Mouse (Mus musculus) intestine, embryonic 16.5 days (tissue): ENCODE measurements around the gene Vmn1r49. TPM values are rescaled to one million over a fixed set of nuclear protein-coding genes. Genes with fewer than 3 reads are reported as not detected.
"Not testable (repeated sequence)": the region's sequence is repeated elsewhere in the genome, so short reads cannot be mapped to it uniquely, and the experiment has no call there.

Experiments used
- ATAC-seq: fragments of 200-750 bp; cut with Nextera tagmentation; 2 replicates; pipeline ENCODE4 v1.8.0; 2017; ENCODE audit warnings: moderate TSS enrichment, moderate library complexity
- H3K27ac ChIP-seq: fragments of 300-500 bp; sonication (generic); 2 replicates; pipeline ENCODE4 v1.5.1; 2014; ENCODE audit warnings: mild to moderate bottlenecking, low read length
- H3K27me3 ChIP-seq: fragments of 300-500 bp; sonication (generic); replicated peaks from 2 replicates; pipeline ENCODE4 v1.6.1; 2014; ENCODE audit warnings: low read length, control low read depth, mixed read lengths; ENCODE audit not compliant: control insufficient read depth, insufficient read depth
- H3K36me3 ChIP-seq: fragments of 300-500 bp; sonication (generic); 2 replicates; pipeline ENCODE4 v1.6.1; 2014; ENCODE audit warnings: low read length, control low read depth; ENCODE audit not compliant: control insufficient read depth, insufficient read depth
- H3K4me1 ChIP-seq: fragments of 300-500 bp; sonication (generic); 2 replicates; pipeline ENCODE4 v1.6.1; 2014; ENCODE audit warnings: low read length, control low read depth, mixed read lengths; ENCODE audit not compliant: control insufficient read depth, insufficient read depth
- H3K4me2 ChIP-seq: fragments of 300-500 bp; sonication (generic); 2 replicates; pipeline ENCODE4 v1.6.1; 2014; ENCODE audit warnings: low read depth, low read length, control low read depth
- H3K4me3 ChIP-seq: fragments of 300-500 bp; sonication (generic); 2 replicates; pipeline ENCODE4 v1.5.1; 2014; ENCODE audit warnings: mild to moderate bottlenecking, low read length
- H3K9ac ChIP-seq: fragments of 300-500 bp; sonication (generic); 2 replicates; pipeline ENCODE4 v1.6.1; 2014; ENCODE audit warnings: low read depth, low read length
- H3K9me3 ChIP-seq: fragments of 300-500 bp; sonication (generic); 2 replicates; pipeline ENCODE4 v1.6.1; 2016; ENCODE audit warnings: low read length, control low read depth; ENCODE audit not compliant: control insufficient read depth
- WGBS: fragments of 180-500 bp; shearing (Covaris S2); extraction: QIAGEN DNeasy Blood & Tissue Kit; methylation state at CpG from one replicate; pipeline ENCODE4 v1.1.7; 2014; 5-methylcytosine and 5-hydroxymethylcytosine counted together
- polyA plus RNA-seq: library from polyadenylated mRNA; unstranded; fragments of >200 nt; fragmentation: Nextera tagmentation; extraction: Ambion mirVana; gene quantifications from 2 replicates; pipeline ENCODE4 v1.2.1, GENCODE M21; 2015

Gene Vmn1r49
- not detected in 2 replicates for polyA plus RNA-seq

DNA sequence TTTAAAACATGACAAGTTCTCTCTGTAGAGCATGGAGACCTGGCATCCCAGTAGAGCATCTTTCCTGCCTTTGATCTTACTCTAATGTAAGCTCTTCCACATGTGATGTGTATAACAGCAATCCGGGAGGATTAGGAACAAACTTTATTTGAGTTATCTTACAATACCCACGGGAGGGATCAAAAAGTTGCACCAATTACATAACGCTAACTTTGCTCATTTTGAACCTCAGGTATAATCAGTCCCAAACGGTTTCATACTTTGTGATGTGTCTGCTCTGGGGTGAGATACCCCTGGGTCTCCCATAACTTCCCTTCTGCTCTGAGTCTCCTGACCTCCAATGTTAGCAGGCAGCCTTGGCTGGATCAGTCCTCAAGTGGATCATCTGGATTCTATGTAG lies at the start of gene Vmn1r49:
Vmn1r49 (minus strand) TSS at position 101 of the 400 bp plus-strand sequence.
- H3K4me1 ChIP-seq, result no peaks in the 10 kb centered on the region
- H3K4me3 ChIP-seq, result no peak within 1 kb of the TSS
- no peak within 1 kb of the TSS for H3K4me2 ChIP-seq
- H3K9ac ChIP-seq, result no peak within 1 kb of the TSS
- no peaks in the 10 kb centered on the region for H3K36me3 ChIP-seq
- no peaks in the 10 kb centered on the region for H3K9me3 ChIP-seq
- WGBS, result 81% methylated on average over 4 of the region's 4 CpGs
- H3K27ac ChIP-seq, result no peak within 1 kb of the TSS
- H3K27me3 ChIP-seq, result no peaks in the 10 kb centered on the region
- ATAC-seq, result no peak

DNA sequence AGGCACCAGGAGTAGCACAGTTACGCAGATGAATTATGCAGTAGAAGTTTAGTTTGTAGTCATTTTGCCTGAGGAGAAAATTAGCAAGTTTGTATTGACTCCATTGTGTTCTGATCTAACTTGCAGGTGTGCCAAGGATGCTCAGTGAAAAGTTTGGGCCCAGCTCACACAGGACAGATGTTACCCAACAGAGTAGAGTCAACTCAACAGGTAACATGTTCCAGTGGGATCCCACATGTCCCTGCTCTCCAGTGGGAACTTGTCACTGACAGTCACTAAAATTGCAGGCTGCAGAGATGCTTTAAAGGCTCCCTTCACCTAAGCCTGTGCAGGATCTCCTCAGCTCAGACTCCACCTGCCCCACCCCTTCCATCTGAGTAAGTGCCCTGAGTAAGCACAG lies 44.0 kb upstream of the Vmn1r49 start, which contains the start of gene Vmn1r51:
Vmn1r51 (plus strand) TSS at position 301 of the 400 bp plus-strand sequence.
- not testable (repeated sequence) for H3K27ac ChIP-seq, H3K9me3 ChIP-seq, H3K9ac ChIP-seq, H3K27me3 ChIP-seq, H3K4me2 ChIP-seq, H3K36me3 ChIP-seq, H3K4me1 ChIP-seq, ATAC-seq, H3K4me3 ChIP-seq
- WGBS, result 93% methylated on average over 1 of the region's 1 CpGs

DNA sequence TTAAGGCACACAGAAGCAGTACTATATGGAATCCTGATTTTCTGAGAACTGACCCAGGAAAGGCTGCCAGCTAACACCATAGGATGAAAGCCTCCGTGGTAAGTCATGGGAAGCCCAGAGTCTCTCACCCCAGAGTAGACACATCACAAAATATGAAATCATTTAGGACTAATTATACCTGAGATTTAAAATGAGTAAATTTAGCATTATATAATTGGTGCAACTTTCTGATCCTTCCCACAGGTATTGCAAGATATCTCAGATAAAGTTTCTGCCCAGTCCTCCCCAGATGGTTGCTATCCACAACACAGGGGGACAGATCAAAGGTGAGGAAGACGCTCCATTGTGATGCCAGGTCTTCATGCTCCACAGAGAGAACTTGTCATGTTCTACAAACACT lies 22.8 kb upstream of the Vmn1r49 start, which contains the start of gene Vmn1r50:
Vmn1r50 (plus strand) TSS at position 301 of the 400 bp plus-strand sequence.
- 55% methylated on average over 2 of the region's 2 CpGs for WGBS
- H3K27me3 ChIP-seq, result no peaks in the 10 kb centered on the region
- H3K4me1 ChIP-seq, result no peaks in the 10 kb centered on the region
- H3K4me2 ChIP-seq, result no peak within 1 kb of the TSS
- H3K36me3 ChIP-seq, result no peaks in the 10 kb centered on the region
- no peak within 1 kb of the TSS for H3K4me3 ChIP-seq
- no peaks in the 10 kb centered on the region for H3K9me3 ChIP-seq
- no peak for ATAC-seq
- no peak within 1 kb of the TSS for H3K9ac ChIP-seq
- H3K27ac ChIP-seq, result no peak within 1 kb of the TSS

GRCm38 (mm10) chr6:90100566-90100965 lies 22.3 kb upstream of the Vmn1r49 start:
- WGBS, result 92% methylated on average over 2 of the region's 2 CpGs
- H3K9me3 ChIP-seq, result no peaks in the 10 kb centered on the region
- no peak overlapping the region for H3K27ac ChIP-seq
- no peak overlapping the region for H3K4me3 ChIP-seq
- no peaks in the 10 kb centered on the region for H3K36me3 ChIP-seq
- ATAC-seq, result no peak
- no peaks in the 10 kb centered on the region for H3K27me3 ChIP-seq
- no peaks in the 10 kb centered on the region for H3K4me1 ChIP-seq
- no peak overlapping the region for H3K9ac ChIP-seq
- H3K4me2 ChIP-seq, result no peak overlapping the region

GRCm38 (mm10) chr6:90036741-90037140 lies 41.6 kb downstream of the Vmn1r49 start, which contains the start of gene Vmn1r48:
Vmn1r48 (minus strand) TSS chr6:90036841.
- H3K9me3 ChIP-seq, ATAC-seq, H3K9ac ChIP-seq, H3K4me3 ChIP-seq, H3K4me1 ChIP-seq, H3K4me2 ChIP-seq, H3K36me3 ChIP-seq, H3K27me3 ChIP-seq, H3K27ac ChIP-seq: not testable (repeated sequence)
- no CpG with 5 or more reads among the region's 2 CpGs for WGBS

Other genes starting within 250 kb of the Vmn1r49 start
- not detected in 2 replicates for gene Vmn1r42, start 202.1 kb downstream of the Vmn1r49 start, polyA plus RNA-seq
- not detected in 2 replicates for gene Vmn1r43, start 202.1 kb downstream of the Vmn1r49 start, polyA plus RNA-seq
- gene Vmn1r44, start 194.8 kb downstream of the Vmn1r49 start, polyA plus RNA-seq, result not detected in 2 replicates
- not detected in 2 replicates for gene Vmn1r45, start 137.9 kb downstream of the Vmn1r49 start, polyA plus RNA-seq
- gene Vmn1r46, start 109.2 kb downstream of the Vmn1r49 start, polyA plus RNA-seq, result not detected in 2 replicates
- not detected in 2 replicates for gene Vmn1r47, start 62.4 kb downstream of the Vmn1r49 start, polyA plus RNA-seq
- gene Vmn1r48, start 41.7 kb downstream of the Vmn1r49 start, polyA plus RNA-seq, result not detected in 2 replicates
- gene Vmn1r50, start 22.9 kb upstream of the Vmn1r49 start, polyA plus RNA-seq, result not detected in 2 replicates
- gene Vmn1r51, start 44.1 kb upstream of the Vmn1r49 start, polyA plus RNA-seq, result not detected in 2 replicates
- gene Vmn1r52, start 96.3 kb upstream of the Vmn1r49 start, polyA plus RNA-seq, result not detected in 2 replicates
- not detected in 2 replicates for gene V1ra8, start 124.3 kb upstream of the Vmn1r49 start, polyA plus RNA-seq
- gene Vmn1r53, start 145.9 kb upstream of the Vmn1r49 start, polyA plus RNA-seq, result 0.12 TPM in 2 replicates
- not detected in 2 replicates for gene Vmn1r54, start 167.8 kb upstream of the Vmn1r49 start, polyA plus RNA-seq
- not detected in 2 replicates for gene BC048671, start 222.7 kb upstream of the Vmn1r49 start, polyA plus RNA-seq
- 0.34 and 1.1 TPM in 2 replicates for gene Chst13, start 246.7 kb upstream of the Vmn1r49 start, polyA plus RNA-seq